Mouse (Mus musculus): Measurements from ENCODE around the gene Ltbr.
"Not testable (repeated sequence)": the region's sequence is repeated elsewhere in the genome, so short reads cannot be mapped to it uniquely, and the experiment has no call there.

Ltbr gene

GRCm38 (mm10) chr6:125267469-125267868 lies 46.2 kb downstream of the Ltbr start:
- no peak for DNase-seq

- DNase-seq: not testable (repeated sequence)
Measured at GRCm38 (mm10) chr6:125266600-125266999, 47.1 kb downstream of the Ltbr start.

- no peak for DNase-seq
Measured at GRCm38 (mm10) chr6:125266091-125266490, 47.6 kb downstream of the Ltbr start.

- no peak for DNase-seq
Measured at GRCm38 (mm10) chr6:125265239-125265638, 48.4 kb downstream of the Ltbr start.

DNA sequence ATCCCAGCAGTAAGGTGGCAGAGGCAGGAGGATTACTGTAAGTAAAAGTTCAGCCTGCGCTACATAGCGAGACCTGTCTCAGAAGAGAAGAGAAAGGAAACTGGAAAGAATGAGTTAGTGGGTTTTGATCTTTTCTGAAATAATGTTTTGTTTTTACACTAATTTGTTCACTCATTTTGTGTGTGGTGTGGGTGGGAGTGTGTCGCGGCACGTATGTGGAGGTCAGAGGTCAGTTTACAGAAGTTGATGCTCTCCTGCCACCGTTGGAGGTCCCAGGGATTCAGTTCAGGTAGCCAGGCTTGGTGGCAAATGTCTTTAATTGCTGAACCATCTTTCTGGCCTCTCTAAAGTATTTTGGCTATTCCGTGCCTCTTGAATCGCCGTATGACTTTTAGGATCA lies 49.5 kb downstream of the Ltbr start:
- no peak for DNase-seq

- no peak for DNase-seq
Measured at GRCm38 (mm10) chr6:125260006-125260555, 53.6 kb downstream of the Ltbr start.

Measured in cerebellum, adult 11 months (tissue).